Mouse (Mus musculus) forebrain, postnatal 0 days (tissue): Measurements from ENCODE around the gene Hbb-bh2. TPM values are rescaled to one million over a fixed set of nuclear protein-coding genes. Genes with fewer than 3 reads are reported as not detected.
A peak's percentile ranks its signal among the peaks of the same experiment; 100 is the strongest.
"Not testable (repeated sequence)": the region's sequence is repeated elsewhere in the genome, so short reads cannot be mapped to it uniquely, and the experiment has no call there.

Experiments
- ATAC-seq: fragments of 200-750 bp; cut with Nextera tagmentation; 2 replicates; pipeline ENCODE4 v1.8.0; 2017; ENCODE audit warnings: mild to moderate bottlenecking, moderate library complexity
- DNase-seq: peaks from one replicate; pipeline ENCODE4 v3.0.0-alpha.2; 2015
- H3K27ac ChIP-seq: fragments of 300-500 bp; sonication (generic); 2 replicates; pipeline ENCODE4 v1.5.1; 2014; ENCODE audit warnings: low read depth, mild to moderate bottlenecking, antibody characterized with exemption, low read length, moderate library complexity, mixed read lengths
- H3K27me3 ChIP-seq: fragments of 300-500 bp; sonication (generic); 2 replicates; pipeline ENCODE4 v1.6.1; 2014; ENCODE audit warnings: mild to moderate bottlenecking, low read length, mixed read lengths; ENCODE audit not compliant: insufficient read depth
- H3K36me3 ChIP-seq: fragments of 300-500 bp; sonication (generic); 2 replicates; pipeline ENCODE4 v1.6.1; 2014; ENCODE audit warnings: mild to moderate bottlenecking, moderate library complexity; ENCODE audit not compliant: insufficient read depth
- H3K4me1 ChIP-seq: fragments of 300-500 bp; sonication (generic); 2 replicates; pipeline ENCODE4 v1.6.1; 2014; ENCODE audit warnings: antibody characterized with exemption; ENCODE audit not compliant: insufficient read depth
- H3K4me2 ChIP-seq: fragments of 300-500 bp; sonication (generic); 2 replicates; pipeline ENCODE4 v1.6.1; 2014; ENCODE audit warnings: low read depth, mild to moderate bottlenecking, moderate library complexity
- H3K4me3 ChIP-seq: fragments of 300-500 bp; sonication (generic); 2 replicates; pipeline ENCODE4 v1.5.1; 2014; ENCODE audit warnings: low read depth, low read length, mixed read lengths
- H3K9ac ChIP-seq: fragments of 300-500 bp; sonication (generic); 2 replicates; pipeline ENCODE4 v1.6.1; 2014; ENCODE audit warnings: mild to moderate bottlenecking
- H3K9me3 ChIP-seq: fragments of 300-500 bp; sonication (generic); 2 replicates; pipeline ENCODE4 v1.6.1; 2016; ENCODE audit warnings: low read length
- CTCF ChIP-seq: sonication (generic); IDR thresholded peaks from 2 replicates; pipeline ENCODE4 v1.5.1; 2016; ENCODE audit warnings: antibody characterized with exemption, control low read depth, low read depth
- WGBS: fragments of 180-500 bp; shearing (Covaris S2); extraction: QIAGEN DNeasy Blood & Tissue Kit; methylation state at CpG from one replicate; pipeline ENCODE4 v1.1.7; 2014; 5-methylcytosine and 5-hydroxymethylcytosine counted together
- polyA plus RNA-seq: library from polyadenylated mRNA; unstranded; fragments of >200 nt; fragmentation: Nextera tagmentation; extraction: Ambion mirVana; gene quantifications from 2 replicates; pipeline ENCODE4 v1.2.1, GENCODE M21; 2015
- total RNA-seq: library from RNA; depleted of rRNA; stranded (reverse); fragments of >200 nt; gene quantifications from 2 replicates; pipeline ENCODE4 v1.2.3, GENCODE M21; 2014

The Hbb-bh2 gene
- total and polyA plus RNA-seq, 2 experiments from 2014 or later, result not detected

DNA sequence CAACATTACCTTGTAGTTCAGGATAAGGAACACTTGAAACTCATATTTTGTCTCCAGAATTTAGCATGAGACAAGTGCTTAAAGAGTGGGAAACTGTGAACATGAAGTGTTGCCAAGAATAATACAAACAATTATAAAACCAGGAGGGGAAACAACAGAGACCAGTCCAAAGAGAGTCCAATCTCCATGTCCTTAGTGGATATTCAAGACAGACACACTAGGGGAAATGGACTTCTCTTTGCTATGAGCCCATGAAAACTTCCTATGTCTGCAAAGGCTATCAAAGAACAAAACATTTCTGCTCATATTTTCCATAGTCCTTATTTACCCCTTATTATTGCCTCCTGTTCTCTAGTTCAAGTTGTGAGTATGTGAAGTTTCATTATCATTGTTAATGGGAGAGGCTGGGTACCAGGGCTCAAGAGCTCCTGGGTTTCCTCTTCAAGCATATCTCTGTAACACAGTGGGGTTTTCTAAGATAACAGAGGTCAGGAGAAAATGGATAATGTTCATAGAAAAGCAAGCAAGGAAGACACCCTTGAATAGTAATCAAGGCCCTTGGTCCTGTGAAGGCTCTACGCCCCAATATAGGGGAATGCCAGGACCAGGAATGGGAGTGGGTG is 29.0 kb downstream of the Hbb-bh2 start:
- Histone ChIP-seq H3K27ac (no peak overlapping the region), H3K4me2 (no peak overlapping the region), H3K36me3 (no peaks in the 10 kb centered on the region), H3K9ac (no peak overlapping the region), H3K4me3 (no peak overlapping the region), H3K4me1 (no peaks in the 10 kb centered on the region), H3K9me3 (no peaks in the 10 kb centered on the region), H3K27me3 (no peaks in the 10 kb centered on the region)
- whole genome bisulfite sequencing, result 88% methylated on average over 1 of the region's 1 CpGs
- DNase-seq (no peak), ATAC-seq (no peak)
- TF ChIP-seq CTCF, result no peak

DNA sequence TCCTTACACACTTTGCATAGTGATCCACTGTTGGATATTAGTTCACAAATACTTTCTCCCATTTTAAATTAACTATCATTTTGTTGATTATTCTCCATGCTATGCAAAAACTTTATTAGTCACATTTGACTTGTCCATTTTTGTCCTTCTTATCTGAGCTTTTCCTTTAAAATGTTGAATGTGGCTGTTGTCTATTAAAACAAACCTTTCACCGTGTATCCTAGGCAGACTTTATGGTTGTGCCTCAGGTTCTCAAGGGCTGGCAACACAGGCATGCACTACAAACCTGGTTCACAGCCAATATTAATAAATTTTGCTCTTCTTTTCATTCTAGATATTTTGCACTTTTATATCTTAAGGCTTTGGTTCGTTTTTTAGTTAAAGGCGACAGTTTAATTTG is 29.6 kb downstream of the Hbb-bh2 start:
- H3K4me2 ChIP-seq, result no peak overlapping the region
- no peak for DNase-seq
- H3K9me3 ChIP-seq, result no peaks in the 10 kb centered on the region
- H3K27me3 ChIP-seq, result no peaks in the 10 kb centered on the region
- H3K9ac ChIP-seq, result no peak overlapping the region
- H3K4me3 ChIP-seq, result no peak overlapping the region
- no peaks in the 10 kb centered on the region for H3K4me1 ChIP-seq
- TF ChIP-seq CTCF, result no peak
- H3K36me3 ChIP-seq, result no peaks in the 10 kb centered on the region
- no peak for ATAC-seq
- 81% methylated on average over 3 of the region's 3 CpGs for WGBS
- no peak overlapping the region for H3K27ac ChIP-seq

- Histone ChIP-seq H3K27ac (no peak overlapping the region), H3K4me2 (no peak overlapping the region), H3K9ac (no peak overlapping the region), H3K9me3 (no peaks in the 10 kb centered on the region), H3K27me3 (no peaks in the 10 kb centered on the region), H3K36me3 (no peaks in the 10 kb centered on the region), H3K4me3 (no peak overlapping the region), H3K4me1 (no peaks in the 10 kb centered on the region)
- no peak for TF ChIP-seq CTCF
- ATAC-seq (no peak), DNase-seq (no peak)
- WGBS, result 81% methylated on average over 1 of the region's 1 CpGs
These were observed 30.0 kb downstream of the Hbb-bh2 start for GRCm38 (mm10) chr7:103810296-103810695.

- Histone ChIP-seq H3K4me2 (no peak overlapping the region), H3K9me3 (no peaks in the 10 kb centered on the region), H3K9ac (no peak overlapping the region), H3K4me1 (no peaks in the 10 kb centered on the region), H3K27me3 (no peaks in the 10 kb centered on the region), H3K27ac (no peak overlapping the region), H3K4me3 (no peak overlapping the region), H3K36me3 (no peaks in the 10 kb centered on the region)
- DNase-seq, result no peak
- no peak for TF ChIP-seq CTCF
- ATAC-seq, result no peak
- 67% methylated on average over 1 of the region's 1 CpGs for WGBS
These were observed 30.5 kb downstream of the Hbb-bh2 start for GRCm38 (mm10) chr7:103809801-103810155.

DNA sequence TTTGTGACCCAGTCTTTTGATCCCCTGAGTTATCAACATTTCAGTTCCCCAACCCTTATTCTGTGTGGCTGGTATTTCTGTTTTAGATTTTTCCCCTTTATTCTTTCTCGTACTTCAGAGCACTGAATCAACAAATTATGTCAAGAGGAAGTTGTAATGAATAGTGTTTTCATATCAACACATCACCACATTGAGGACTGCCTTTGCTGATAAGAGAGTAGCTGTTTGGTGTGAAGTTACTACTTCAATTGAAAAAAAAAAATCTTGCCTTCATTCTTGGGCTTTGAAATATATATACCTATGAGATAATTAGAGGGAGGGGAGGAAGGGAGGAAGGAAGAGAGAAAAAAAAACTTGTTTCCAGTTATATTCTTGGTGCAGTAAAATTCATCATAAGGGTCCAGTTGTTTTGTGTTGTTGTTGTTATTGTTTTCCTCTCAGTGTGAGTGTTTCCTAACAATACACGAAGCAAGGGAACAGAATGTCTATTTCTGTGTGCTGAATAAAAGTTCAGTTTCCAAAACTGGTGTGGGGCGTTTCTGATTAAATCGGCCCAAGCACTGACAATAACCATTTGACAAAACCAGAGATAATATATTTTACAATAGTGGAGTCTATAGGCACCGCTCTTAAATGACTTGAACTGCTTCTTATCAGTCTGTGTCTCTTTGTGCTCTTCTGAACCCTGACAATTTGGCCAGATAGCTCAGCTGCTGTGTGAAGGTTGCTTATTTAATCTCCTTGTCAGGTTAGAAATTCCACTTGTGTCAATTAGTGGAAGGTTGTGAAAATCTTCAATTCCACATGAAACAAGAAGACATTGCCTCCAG is 31.1 kb downstream of the Hbb-bh2 start:
- no peak for ATAC-seq
- H3K27me3 ChIP-seq, result no peaks in the 10 kb centered on the region
- DNase-seq, result no peak
- H3K4me1 ChIP-seq, result no peaks in the 10 kb centered on the region
- no peak overlapping the region for H3K9ac ChIP-seq
- TF ChIP-seq CTCF, result no peak
- H3K27ac ChIP-seq, result no peak overlapping the region
- H3K36me3 ChIP-seq, result no peaks in the 10 kb centered on the region
- no peak overlapping the region for H3K4me2 ChIP-seq
- 74% methylated on average over 5 of the region's 5 CpGs for WGBS
- H3K9me3 ChIP-seq, result no peaks in the 10 kb centered on the region
- H3K4me3 ChIP-seq, result no peak overlapping the region

DNA sequence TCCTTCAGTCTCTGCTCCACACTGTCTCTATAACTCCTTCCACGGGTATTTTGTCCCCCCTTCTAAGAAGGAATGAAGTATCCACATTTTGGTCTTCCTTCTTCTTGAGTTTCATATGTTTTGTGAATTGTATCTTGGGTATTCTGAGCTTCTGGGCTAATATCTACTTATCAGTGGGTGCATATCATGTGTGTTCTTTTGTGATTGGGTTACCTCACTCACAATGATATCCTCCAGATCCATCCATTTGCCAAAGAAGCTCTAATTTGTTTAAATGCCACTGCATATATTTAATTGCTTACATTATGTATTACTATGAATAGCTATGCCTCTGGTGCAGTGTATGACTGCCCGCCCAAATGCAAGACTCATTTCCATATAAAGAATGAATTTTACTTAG is 32.2 kb downstream of the Hbb-bh2 start:
- not testable (repeated sequence) for H3K4me2 ChIP-seq, H3K9ac ChIP-seq, H3K9me3 ChIP-seq, ATAC-seq, H3K27me3 ChIP-seq, DNase-seq, H3K36me3 ChIP-seq, H3K4me3 ChIP-seq, H3K4me1 ChIP-seq, H3K27ac ChIP-seq
- WGBS, result 60% methylated on average over 2 of the region's 2 CpGs

DNA sequence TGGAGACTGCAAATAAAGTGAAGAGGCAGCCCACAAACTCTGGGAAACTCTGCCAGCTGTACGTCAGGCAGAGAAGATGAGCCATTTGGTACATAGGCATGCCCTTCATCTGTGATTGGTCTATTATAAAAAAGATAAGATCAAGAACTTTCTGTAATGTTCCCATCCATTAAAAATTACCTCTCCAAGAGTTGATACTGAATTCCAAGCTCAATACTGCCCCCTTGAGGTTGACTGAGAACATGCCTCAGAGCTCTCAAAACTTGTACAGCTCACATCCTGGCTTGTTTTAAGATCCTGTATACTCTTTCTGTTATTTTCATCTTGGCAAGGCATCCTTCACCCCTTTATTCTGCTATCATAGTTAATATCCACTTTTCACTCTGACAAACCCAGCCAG is 33.5 kb downstream of the Hbb-bh2 start:
- H3K9ac ChIP-seq, result no peak overlapping the region
- peak; percentile 52 for DNase-seq
- no peaks in the 10 kb centered on the region for H3K4me1 ChIP-seq
- WGBS, result 47% methylated on average over 1 of the region's 1 CpGs
- peak; percentile 58 for TF ChIP-seq CTCF
- H3K9me3 ChIP-seq, result no peaks in the 10 kb centered on the region
- 0 out of 2 replicates have a peak, but pooled peaks have one; percentile 29 for ATAC-seq
- H3K4me2 ChIP-seq, result no peak overlapping the region
- H3K27ac ChIP-seq, result no peak overlapping the region
- H3K4me3 ChIP-seq, result no peak overlapping the region
- no peaks in the 10 kb centered on the region for H3K27me3 ChIP-seq
- no peaks in the 10 kb centered on the region for H3K36me3 ChIP-seq
